Comparison of ENCODE assay signal across 8 mouse cellular contexts in the genomic region with DNA sequence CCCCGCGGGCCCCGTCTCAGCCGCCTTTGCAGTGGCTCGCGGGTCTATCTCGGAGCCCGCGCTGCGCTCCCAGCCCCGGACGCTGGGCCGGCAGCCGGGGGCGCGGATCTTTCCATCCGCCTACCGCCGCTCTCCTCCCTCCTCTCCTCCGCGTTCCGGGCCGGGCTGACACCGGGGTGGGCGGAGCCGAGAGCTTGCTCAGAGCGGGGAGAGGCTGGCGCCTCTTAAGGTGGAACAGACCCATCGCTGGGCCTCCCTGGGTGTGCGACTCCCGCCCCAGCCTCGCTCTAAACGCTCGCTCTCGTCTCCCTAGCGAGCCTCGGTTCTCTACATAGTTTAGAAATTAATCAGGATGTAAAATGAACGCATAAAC. TPM values are rescaled to one million over a fixed set of nuclear protein-coding genes. Genes with fewer than 3 reads are reported as not detected.
DNase-seq lines count a peak whose midpoint lies in the region; ATAC-seq lines count a peak whose summit lies in the region.

No protein-coding gene starts in this region.

- H3K27me3 ChIP-seq in hindbrain, embryonic 15.5 days = no peaks in the 10 kb centered on the region

- H3K36me3 ChIP-seq in hindbrain, embryonic 15.5 days = no peaks in the 10 kb centered on the region

- peak overlapping the region; percentile 99 for H3K27ac ChIP-seq in hindbrain, embryonic 15.5 days (replicated peaks)

- ATAC-seq in hindbrain, embryonic 15.5 days (ENCODE audit: low FRiP score, low read depth) = peak; percentile 92

- H3K4me3 ChIP-seq in hindbrain, embryonic 15.5 days = peak overlapping the region; percentile 85

- peaks cover 12% of the 10 kb centered on the region for H3K4me1 ChIP-seq in hindbrain, embryonic 15.5 days (replicated peaks)

- under 1% methylated on average over 36 of the region's 38 CpGs for WGBS in hindbrain, embryonic 15.5 days

- H3K4me2 ChIP-seq in hindbrain, embryonic 15.5 days = peak overlapping the region; percentile 80

- H3K9me3 ChIP-seq in hindbrain, embryonic 15.5 days = no peaks in the 10 kb centered on the region

- DNase-seq in WW6 (ENCODE audit: low read depth, low spot score) = peak; percentile 86
- peak; percentile 94 to 95 for DNase-seq in cerebellum, postnatal 25 days
- DNase-seq in frontal cortex, postnatal 25 days (ENCODE audit: low spot score in 2 of 2) = peak; percentile 71 to 80
- DNase-seq in left cerebral cortex, adult 18-20 months (ENCODE audit: low spot score in 2 of 2) = peak; percentile 90 to 94
- DNase-seq in lung, postnatal 4 days = peak; percentile 96 to 97
- DNase-seq in retina, postnatal 1 day = peak; percentile 94
- DNase-seq in urinary bladder, postnatal 10 days (ENCODE audit: low spot score) = peak; percentile 88

- peak overlapping the region; percentile 78 for H3K9ac ChIP-seq in hindbrain, embryonic 15.5 days

RNA-seq across cellular contexts. Expression of gene Foxj2, which starts 8.4 kb away (rescaled TPM):
- polyA plus RNA-seq in hindbrain, embryonic 15.5 days (2015; fragmentation: Nextera tagmentation; extraction: Ambion mirVana) = 8.2 and 9.0 TPM in 2 replicates
- 10 to 100 TPM; 26.7 to 29.4 TPM for total RNA-seq in left cerebral cortex, adult 18-20 months (2021)

RNA-seq across cellular contexts. Expression of gene Slc2a3, which starts 9.8 kb away (rescaled TPM):
- polyA plus RNA-seq in hindbrain, embryonic 15.5 days (2015; fragmentation: Nextera tagmentation; extraction: Ambion mirVana) = 43.4 and 44.5 TPM in 2 replicates
- 100 to 1,000 TPM; 120 to 139 TPM for total RNA-seq in left cerebral cortex, adult 18-20 months (2021)

RNA-seq across cellular contexts. Expression of gene C3ar1, which starts 44.7 kb away (rescaled TPM):
- 1.7 and 2.6 TPM in 2 replicates for polyA plus RNA-seq in hindbrain, embryonic 15.5 days (2015; fragmentation: Nextera tagmentation; extraction: Ambion mirVana)
- total RNA-seq in left cerebral cortex, adult 18-20 months (2021) = under 1 TPM; 0.91 to 0.95 TPM

Comparison
In these comparisons a context has a peak if more than half of its experiments do, and no peak if none do; other contexts are left out.
1. Peak in every context shown above with its lines: DNase-seq, ATAC-seq, H3K4me3 ChIP-seq and H3K27ac ChIP-seq.